Mouse (Mus musculus) hematopoietic stem cell, adult 5-6 weeks (primary cell): ENCODE results near the gene Adat1. TPM values are rescaled to one million over a fixed set of nuclear protein-coding genes. Genes with fewer than 3 reads are reported as not detected.

Experiments
- ATAC-seq, 2 experiments: fragments of 125-278 bp in 1 of 2; replicated peaks in 1 of 2; 2 replicates each; pipeline ENCODE4 v1.8.0; 2016 to 2017; ENCODE audit warnings: inconsistent platforms in 2 of 2, mild to moderate bottlenecking in 2 of 2, moderate number of reproducible peaks in 2 of 2, low read depth in 1 of 2, moderate TSS enrichment in 1 of 2; ENCODE audit not compliant: low FRiP score in 2 of 2, poor library complexity in 2 of 2, severe bottlenecking in 2 of 2, insufficient read depth in 1 of 2, low TSS enrichment in 1 of 2
- total RNA-seq: library from RNA; stranded (forward); fragments of 172-1452, 232-1000 nt; gene quantifications from 2 replicates; pipeline ENCODE4 v1.2.3, GENCODE M21; 2017

The Adat1 gene
- total RNA-seq, 1 experiment from 2014 or later = 5.6 TPM

- ATAC-seq = peak; percentile 74 to 83
Measured at GRCm38 (mm10) chr8:111976326-111976725, 15.8 kb downstream of the Adat1 start.

- ATAC-seq = no peak
Measured at GRCm38 (mm10) chr8:111975706-111976105, 16.4 kb downstream of the Adat1 start.

GRCm38 (mm10) chr8:111974138-111974537 is 18.0 kb downstream of the Adat1 start:
- ATAC-seq = no peak

- no peak for ATAC-seq
Measured at GRCm38 (mm10) chr8:111968991-111969390, 23.1 kb downstream of the Adat1 start.

GRCm38 (mm10) chr8:111968541-111968940 is 23.6 kb downstream of the Adat1 start:
- ATAC-seq = no peak; a peak in 1 of 4 replicates

GRCm38 (mm10) chr8:111967246-111967870 is 24.7 kb downstream of the Adat1 start:
- peak; percentile 50 to 60 for ATAC-seq

GRCm38 (mm10) chr8:111964849-111965561 is 27.1 kb downstream of the Adat1 start:
- no peak for ATAC-seq

- ATAC-seq = no peak
Measured at GRCm38 (mm10) chr8:111964351-111964750, 27.8 kb downstream of the Adat1 start.

- ATAC-seq = no peak
Measured at GRCm38 (mm10) chr8:111963546-111963945, 28.6 kb downstream of the Adat1 start.

GRCm38 (mm10) chr8:111963091-111963490 is 29.0 kb downstream of the Adat1 start:
- no peak for ATAC-seq

GRCm38 (mm10) chr8:111962589-111962988 is 29.5 kb downstream of the Adat1 start:
- no peak for ATAC-seq

GRCm38 (mm10) chr8:111961330-111961729 is 30.8 kb downstream of the Adat1 start:
- 0 out of 4 replicates have a peak, but pooled peaks of 1 of the 2 experiments have one; percentile 30 for ATAC-seq

- ATAC-seq = no peak
Measured at GRCm38 (mm10) chr8:111960591-111961321, 31.3 kb downstream of the Adat1 start.

- ATAC-seq = no peak
Measured at GRCm38 (mm10) chr8:111957231-111957630, 34.9 kb downstream of the Adat1 start.

- ATAC-seq = no peak
Measured at GRCm38 (mm10) chr8:111955879-111956278, 36.2 kb downstream of the Adat1 start.

GRCm38 (mm10) chr8:111954844-111955594 is 37.1 kb downstream of the Adat1 start:
- no peak for ATAC-seq

GRCm38 (mm10) chr8:111951936-111952335 is 40.2 kb downstream of the Adat1 start:
- ATAC-seq = no peak
